Mouse (Mus musculus) thymus, adult 2 months (tissue): Measurements from ENCODE around the gene Cyb5d1.

Experiments
- CTCF ChIP-seq: fragments of 200-500 bp; IDR thresholded peaks from 2 replicates; pipeline ENCODE4 v1.5.1; 2012; ENCODE audit warnings: mild to moderate bottlenecking, control low read depth, low read length, moderate library complexity, borderline replicate concordance; ENCODE audit not compliant: control insufficient read depth, poor library complexity, insufficient read depth; ENCODE audit errors: extremely low read depth
- POLR2A ChIP-seq: fragments of 200-500 bp; IDR thresholded peaks from 2 replicates; pipeline ENCODE4 v1.6.1; 2012; ENCODE audit warnings: mild to moderate bottlenecking, low read length, control low read depth, moderate library complexity; ENCODE audit not compliant: control insufficient read depth, poor library complexity, insufficient read depth; ENCODE audit errors: extremely low read depth

DNA sequence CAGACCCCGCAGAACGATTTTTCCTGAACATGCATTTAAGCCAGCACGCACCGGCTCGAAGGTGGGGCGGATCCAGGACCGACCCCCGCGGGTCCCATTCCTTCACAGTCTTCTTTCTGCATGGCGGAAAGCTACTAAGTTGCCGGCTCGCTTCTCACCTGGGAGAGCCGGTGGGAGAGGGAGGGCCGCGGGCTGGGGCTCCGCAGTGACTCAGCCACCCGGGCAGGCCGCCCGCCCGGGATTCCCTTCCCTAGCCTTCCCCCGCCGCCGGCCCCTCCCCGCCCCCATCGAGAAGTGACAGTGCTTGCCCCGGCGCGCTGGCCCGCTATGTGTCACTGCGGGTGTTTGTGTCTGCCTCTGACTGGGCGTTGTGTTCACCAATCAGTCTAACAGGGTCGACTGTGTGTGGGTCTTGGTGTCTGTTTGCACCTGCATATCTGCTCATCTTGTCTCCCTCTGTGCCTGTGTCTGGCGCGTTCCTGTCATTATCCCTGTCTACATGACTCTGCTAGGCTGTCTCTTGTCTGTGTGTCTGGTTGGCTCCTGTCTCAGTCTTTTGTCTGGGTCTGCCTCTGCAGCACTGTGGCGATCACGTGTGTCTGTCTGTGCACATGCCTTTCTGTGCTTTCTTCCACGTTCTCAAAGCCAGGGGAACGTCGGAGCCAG is 16.2 kb upstream of the Cyb5d1 start:
- no peak for TF ChIP-seq POLR2A
- TF ChIP-seq CTCF = no peak
